Mouse (Mus musculus) hindbrain, embryonic 13.5 days (tissue): ENCODE measurements around the gene Bckdhb. TPM values are rescaled to one million over a fixed set of nuclear protein-coding genes. Genes with fewer than 3 reads are reported as not detected.
"Not testable (repeated sequence)": the region's sequence is repeated elsewhere in the genome, so short reads cannot be mapped to it uniquely, and the experiment has no call there.

Experiments
- ATAC-seq: fragments of 200-750 bp; cut with Nextera tagmentation; 2 replicates; pipeline ENCODE4 v1.8.0; 2017; ENCODE audit warnings: moderate TSS enrichment; ENCODE audit not compliant: low FRiP score
- H3K27ac ChIP-seq: fragments of 300-500 bp; sonication (generic); 2 replicates; pipeline ENCODE4 v1.5.1; 2015; ENCODE audit warnings: inconsistent platforms, mild to moderate bottlenecking, moderate library complexity
- H3K27me3 ChIP-seq: fragments of 300-500 bp; sonication (generic); 2 replicates; pipeline ENCODE4 v1.6.1; 2015; ENCODE audit warnings: mild to moderate bottlenecking, inconsistent platforms
- H3K36me3 ChIP-seq: fragments of 300-500 bp; sonication (generic); 2 replicates; pipeline ENCODE4 v1.6.1; 2015; ENCODE audit warnings: mild to moderate bottlenecking, inconsistent platforms
- H3K4me1 ChIP-seq: fragments of 300-500 bp; sonication (generic); replicated peaks from 2 replicates; pipeline ENCODE4 v1.6.1; 2015; ENCODE audit warnings: inconsistent platforms
- H3K4me2 ChIP-seq: fragments of 300-500 bp; sonication (generic); 2 replicates; pipeline ENCODE4 v1.6.1; 2015; ENCODE audit warnings: inconsistent platforms, mild to moderate bottlenecking, moderate library complexity
- H3K4me3 ChIP-seq: fragments of 300-500 bp; sonication (generic); 2 replicates; pipeline ENCODE4 v1.5.1; 2015; ENCODE audit warnings: mild to moderate bottlenecking, inconsistent platforms
- H3K9ac ChIP-seq: fragments of 300-500 bp; sonication (generic); 2 replicates; pipeline ENCODE4 v1.6.1; 2015; ENCODE audit warnings: mild to moderate bottlenecking, inconsistent platforms
- H3K9me3 ChIP-seq: fragments of 300-500 bp; sonication (generic); 2 replicates; pipeline ENCODE4 v1.6.1; 2016; ENCODE audit warnings: inconsistent platforms
- WGBS: fragments of 180-500 bp; shearing (Covaris S2); methylation state at CpG from one replicate; pipeline ENCODE4 v1.1.7; 2015; 5-methylcytosine and 5-hydroxymethylcytosine counted together
- polyA plus RNA-seq: library from polyadenylated mRNA; unstranded; fragments of >200 nt; fragmentation: Nextera tagmentation; extraction: Ambion mirVana; gene quantifications from 2 replicates; pipeline ENCODE4 v1.2.1, GENCODE M21; 2015

The Bckdhb gene
- polyA plus RNA-seq, 1 experiment from 2014 or later = 32.5 TPM

DNA sequence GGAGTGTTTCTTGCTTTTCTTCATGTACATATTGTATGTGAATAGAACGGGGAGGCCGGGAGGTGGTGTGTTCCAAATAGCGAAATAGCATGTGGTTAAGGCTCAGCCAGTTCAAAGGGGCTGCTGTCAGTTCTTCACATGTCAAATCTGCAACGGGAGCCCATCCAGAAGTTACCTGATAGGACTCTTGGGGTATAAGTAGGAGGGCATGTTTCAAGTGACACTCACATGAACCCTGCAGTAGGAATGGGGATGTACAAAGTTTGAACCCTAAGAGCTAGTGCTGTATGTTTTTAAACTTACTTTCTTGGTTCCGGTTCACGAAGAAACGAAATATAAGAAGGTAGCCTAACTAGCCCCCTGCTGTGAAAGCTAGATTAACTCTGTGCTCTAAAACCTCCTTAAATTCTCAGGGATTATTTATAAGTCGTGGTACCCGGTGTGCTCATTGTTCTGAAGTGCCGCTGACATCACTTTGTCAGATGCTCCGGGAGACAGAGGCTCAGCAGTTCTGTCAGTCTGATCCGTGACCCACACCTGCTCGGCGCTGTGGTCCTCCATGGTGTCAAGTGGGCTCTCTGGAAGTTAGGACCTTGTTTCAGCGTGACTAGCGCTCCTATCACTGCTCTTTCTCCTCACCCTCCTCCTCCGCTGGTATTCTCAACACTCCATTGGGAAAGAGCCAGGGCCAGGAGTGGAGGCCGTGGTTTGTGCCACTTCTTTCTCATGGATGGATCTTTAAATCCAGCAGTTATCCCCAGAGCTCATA, 126.1 kb downstream of the Bckdhb start:
- Histone ChIP-seq H3K27me3 (no peaks in the 10 kb centered on the region), H3K9ac (no peak overlapping the region), H3K27ac (no peak overlapping the region), H3K4me3 (no peak overlapping the region), H3K4me2 (no peak overlapping the region), H3K4me1 (peaks cover 15% of the 10 kb centered on the region), H3K9me3 (no peaks in the 10 kb centered on the region), H3K36me3 (no peaks in the 10 kb centered on the region)
- WGBS = 82% methylated on average over 18 of the region's 18 CpGs
- ATAC-seq = no peak

DNA sequence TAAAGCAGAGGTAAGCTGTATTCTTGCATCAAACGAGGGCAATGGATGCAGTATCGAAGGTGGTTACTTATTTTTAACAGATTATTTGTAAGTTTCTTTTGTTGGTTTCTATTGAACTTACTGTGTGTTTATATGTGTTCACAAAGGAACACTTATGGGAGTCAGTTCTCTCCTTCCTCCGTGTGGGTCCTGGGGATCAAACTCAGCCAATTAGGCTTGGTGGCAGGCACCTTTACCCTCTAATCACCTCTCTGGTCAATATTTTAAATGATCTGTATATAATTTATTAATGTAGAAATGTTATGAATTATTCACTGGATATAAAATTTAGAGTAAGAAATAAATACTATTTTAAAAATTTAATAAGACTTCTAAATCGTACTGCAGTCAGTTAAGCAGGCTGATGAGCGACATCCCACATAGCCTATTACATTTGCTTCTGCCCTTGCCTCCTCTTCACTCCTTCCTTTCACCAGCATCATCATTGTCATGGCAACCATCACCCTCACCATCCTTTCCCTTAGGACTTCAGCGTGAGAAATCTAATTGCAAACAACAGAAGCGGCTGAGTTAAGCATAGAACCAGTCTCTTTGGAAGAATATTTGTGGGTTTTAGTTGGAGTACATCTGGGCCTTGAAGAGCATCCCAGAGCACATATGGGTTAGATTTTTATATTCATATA, 130.3 kb downstream of the Bckdhb start:
- Histone ChIP-seq H3K27ac (no peak overlapping the region), H3K9ac (no peak overlapping the region), H3K36me3 (no peaks in the 10 kb centered on the region), H3K9me3 (no peaks in the 10 kb centered on the region), H3K4me2 (no peak overlapping the region), H3K4me1 (peaks cover 8% of the 10 kb centered on the region), H3K4me3 (no peak overlapping the region), H3K27me3 (no peaks in the 10 kb centered on the region)
- 67% methylated on average over 7 of the region's 7 CpGs for WGBS
- ATAC-seq = peak; percentile 49

DNA sequence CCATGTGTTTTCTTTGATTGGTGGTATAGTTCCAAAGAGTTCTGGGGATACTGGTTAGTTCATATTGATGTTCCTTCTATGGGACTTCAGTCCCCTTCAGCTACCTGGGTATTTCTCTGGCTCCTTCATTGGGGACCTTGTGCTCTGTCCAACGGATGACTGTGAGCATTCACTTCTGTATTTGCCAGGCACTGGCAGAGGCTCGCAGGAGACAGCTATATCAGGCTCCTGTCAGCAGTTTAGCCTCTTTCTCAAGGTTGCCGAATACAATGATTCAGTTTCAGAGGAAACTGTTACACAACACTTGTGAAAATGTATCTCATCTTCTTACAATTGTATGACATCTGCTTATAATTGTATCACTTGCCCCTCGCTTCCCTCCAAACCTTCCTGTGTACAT, 135.8 kb downstream of the Bckdhb start:
- H3K27ac ChIP-seq, H3K9me3 ChIP-seq, H3K4me3 ChIP-seq, H3K36me3 ChIP-seq, H3K4me1 ChIP-seq, H3K4me2 ChIP-seq, H3K9ac ChIP-seq, H3K27me3 ChIP-seq, ATAC-seq: not testable (repeated sequence)
- 91% methylated on average over 4 of the region's 4 CpGs for WGBS

DNA sequence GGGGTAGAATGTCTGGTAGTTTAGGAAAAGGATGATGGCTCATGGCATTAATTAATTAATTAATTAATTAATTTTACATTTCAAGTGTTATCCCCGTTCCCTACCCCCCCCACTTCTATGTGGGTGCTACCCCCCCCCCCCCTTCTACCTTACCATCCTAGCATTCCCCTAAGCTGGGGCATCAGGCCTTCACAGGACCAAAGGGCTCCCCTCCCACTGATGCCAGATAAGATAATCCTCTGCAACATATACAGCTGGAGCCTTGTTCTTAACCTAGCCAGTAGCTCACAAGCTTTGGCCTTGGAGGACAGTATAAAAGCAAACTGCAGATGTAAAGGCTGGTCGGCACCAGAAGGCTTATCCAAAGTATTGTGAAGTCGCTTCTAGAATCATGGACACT, 138.7 kb downstream of the Bckdhb start:
- no peak overlapping the region for H3K4me3 ChIP-seq
- ATAC-seq = no peak
- no peaks in the 10 kb centered on the region for H3K4me1 ChIP-seq
- 92% methylated on average over 3 of the region's 3 CpGs for WGBS
- H3K9me3 ChIP-seq = no peaks in the 10 kb centered on the region
- no peak overlapping the region for H3K4me2 ChIP-seq
- H3K36me3 ChIP-seq = no peaks in the 10 kb centered on the region
- H3K27me3 ChIP-seq = no peaks in the 10 kb centered on the region
- no peak overlapping the region for H3K9ac ChIP-seq
- no peak overlapping the region for H3K27ac ChIP-seq

DNA sequence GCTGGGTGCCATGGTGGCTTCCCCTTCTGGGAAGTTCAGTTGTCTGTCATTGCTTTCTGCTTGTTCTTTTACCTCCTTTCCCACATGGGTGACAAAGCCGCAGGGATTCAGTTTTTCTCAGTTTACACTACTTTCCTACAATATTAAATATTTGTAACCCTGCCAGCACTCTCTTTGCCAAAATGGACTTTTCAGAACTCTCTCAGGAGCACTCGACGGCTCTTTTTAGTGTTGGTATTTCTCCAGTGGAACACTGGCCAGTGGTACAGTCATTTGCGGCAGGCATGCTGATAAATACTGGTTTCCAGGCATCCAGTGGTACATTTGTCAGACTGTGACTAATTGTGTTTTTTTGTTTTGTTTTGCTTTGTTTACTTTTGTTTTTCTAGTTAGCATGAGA, 139.2 kb downstream of the Bckdhb start:
- WGBS = 83% methylated on average over 4 of the region's 4 CpGs
- no peaks in the 10 kb centered on the region for H3K9me3 ChIP-seq
- no peaks in the 10 kb centered on the region for H3K36me3 ChIP-seq
- H3K4me2 ChIP-seq = no peak overlapping the region
- no peak for ATAC-seq
- no peaks in the 10 kb centered on the region for H3K27me3 ChIP-seq
- H3K4me3 ChIP-seq = no peak overlapping the region
- no peaks in the 10 kb centered on the region for H3K4me1 ChIP-seq
- H3K27ac ChIP-seq = no peak overlapping the region
- H3K9ac ChIP-seq = no peak overlapping the region

DNA sequence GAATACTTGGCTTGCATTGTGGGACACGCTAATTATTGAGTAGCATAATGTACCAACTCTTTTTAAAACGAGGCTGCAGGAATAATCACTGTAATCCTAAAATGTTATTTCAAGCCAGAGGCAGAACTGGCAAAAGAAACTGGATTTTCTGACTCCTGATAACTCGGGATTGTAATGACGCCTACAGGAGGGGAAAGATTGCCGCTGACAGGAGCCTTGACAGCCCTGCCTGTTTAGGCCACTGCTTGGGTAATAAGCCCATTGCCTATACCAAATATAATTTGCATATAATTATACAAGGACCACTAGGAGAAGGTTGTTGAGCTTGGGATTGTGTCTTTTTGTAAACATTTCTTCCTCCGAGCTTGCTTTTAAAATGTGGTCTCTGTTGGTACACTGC, 145.3 kb downstream of the Bckdhb start:
- no peak for ATAC-seq
- H3K27me3 ChIP-seq = no peaks in the 10 kb centered on the region
- no peak overlapping the region for H3K4me3 ChIP-seq
- H3K4me2 ChIP-seq = no peak overlapping the region
- H3K9ac ChIP-seq = no peak overlapping the region
- no peaks in the 10 kb centered on the region for H3K4me1 ChIP-seq
- no peaks in the 10 kb centered on the region for H3K36me3 ChIP-seq
- WGBS = 70% methylated on average over 6 of the region's 6 CpGs
- no peak overlapping the region for H3K27ac ChIP-seq
- H3K9me3 ChIP-seq = no peaks in the 10 kb centered on the region

DNA sequence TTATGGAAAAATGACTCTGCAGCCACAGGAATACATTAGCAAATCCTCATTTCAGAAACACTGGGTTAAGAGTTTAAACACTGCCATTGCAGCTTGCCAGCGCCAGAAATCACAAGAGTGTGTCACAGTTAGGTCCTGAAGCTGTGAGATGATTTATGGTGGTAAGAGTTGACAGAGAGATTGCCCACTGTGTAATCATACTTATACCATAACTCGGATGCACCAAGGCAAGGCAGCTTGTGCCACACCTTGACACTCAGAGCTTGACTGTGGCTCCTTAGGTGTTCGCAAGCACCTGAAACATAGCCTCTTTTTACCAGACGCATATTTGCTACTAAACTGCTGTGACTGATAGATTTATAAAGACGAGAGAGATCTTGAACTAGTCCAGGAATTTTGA, 145.8 kb downstream of the Bckdhb start:
- WGBS = 81% methylated on average over 5 of the region's 5 CpGs
- H3K9me3 ChIP-seq = no peaks in the 10 kb centered on the region
- H3K4me1 ChIP-seq = no peaks in the 10 kb centered on the region
- H3K9ac ChIP-seq = no peak overlapping the region
- H3K27me3 ChIP-seq = no peaks in the 10 kb centered on the region
- ATAC-seq = no peak
- no peaks in the 10 kb centered on the region for H3K36me3 ChIP-seq
- H3K4me2 ChIP-seq = no peak overlapping the region
- no peak overlapping the region for H3K27ac ChIP-seq
- no peak overlapping the region for H3K4me3 ChIP-seq

DNA sequence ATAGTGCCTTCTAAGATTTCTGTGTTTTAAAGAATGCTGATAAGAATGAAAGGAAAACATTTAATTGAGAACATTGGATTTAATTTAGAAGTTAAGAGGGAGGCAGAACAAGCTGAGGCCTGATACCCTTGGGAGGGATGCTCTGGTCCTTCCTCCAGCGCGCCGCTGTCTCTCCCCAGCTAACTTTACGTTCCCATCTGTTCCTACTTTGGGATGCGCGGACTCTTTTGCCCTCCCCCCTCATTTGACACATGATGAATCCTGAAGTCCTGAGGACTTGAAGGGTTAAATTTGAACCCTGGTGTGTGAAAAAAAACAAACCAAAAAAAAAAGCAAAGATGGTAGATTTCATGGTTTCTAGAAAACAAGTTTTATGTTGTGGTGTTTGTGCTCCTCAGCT, 147.6 kb downstream of the Bckdhb start:
- 67% methylated on average over 6 of the region's 6 CpGs for WGBS
- H3K9ac ChIP-seq = no peak overlapping the region
- no peaks in the 10 kb centered on the region for H3K9me3 ChIP-seq
- no peak for ATAC-seq
- H3K27ac ChIP-seq = no peak overlapping the region
- no peaks in the 10 kb centered on the region for H3K4me1 ChIP-seq
- H3K4me3 ChIP-seq = no peak overlapping the region
- H3K36me3 ChIP-seq = no peaks in the 10 kb centered on the region
- H3K4me2 ChIP-seq = no peak overlapping the region
- no peaks in the 10 kb centered on the region for H3K27me3 ChIP-seq

DNA sequence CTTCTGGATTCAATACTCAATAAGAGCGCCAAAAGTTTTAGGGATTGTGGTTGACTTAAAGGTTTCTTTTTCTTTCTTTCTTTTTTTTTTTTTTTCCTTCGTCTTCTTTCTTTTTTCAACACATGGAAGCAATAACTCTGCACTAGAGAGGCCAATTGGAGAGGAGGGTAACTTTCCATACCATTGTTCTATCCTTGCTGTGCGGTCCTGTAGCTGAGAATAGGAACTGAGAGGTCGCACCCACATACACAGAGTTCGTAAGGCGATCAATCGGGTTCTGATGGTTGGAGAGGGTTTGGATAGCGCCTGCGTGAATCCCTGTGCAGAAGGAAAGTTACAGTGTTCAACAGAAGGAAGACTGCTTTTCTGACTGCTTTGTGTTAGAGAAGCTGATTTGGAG, 148.3 kb downstream of the Bckdhb start:
- Histone ChIP-seq H3K9me3 (no peaks in the 10 kb centered on the region), H3K4me1 (no peaks in the 10 kb centered on the region), H3K9ac (no peak overlapping the region), H3K36me3 (no peaks in the 10 kb centered on the region), H3K4me3 (no peak overlapping the region), H3K27ac (no peak overlapping the region), H3K27me3 (no peaks in the 10 kb centered on the region), H3K4me2 (no peak overlapping the region)
- ATAC-seq = no peak
- WGBS = 76% methylated on average over 9 of the region's 9 CpGs

DNA sequence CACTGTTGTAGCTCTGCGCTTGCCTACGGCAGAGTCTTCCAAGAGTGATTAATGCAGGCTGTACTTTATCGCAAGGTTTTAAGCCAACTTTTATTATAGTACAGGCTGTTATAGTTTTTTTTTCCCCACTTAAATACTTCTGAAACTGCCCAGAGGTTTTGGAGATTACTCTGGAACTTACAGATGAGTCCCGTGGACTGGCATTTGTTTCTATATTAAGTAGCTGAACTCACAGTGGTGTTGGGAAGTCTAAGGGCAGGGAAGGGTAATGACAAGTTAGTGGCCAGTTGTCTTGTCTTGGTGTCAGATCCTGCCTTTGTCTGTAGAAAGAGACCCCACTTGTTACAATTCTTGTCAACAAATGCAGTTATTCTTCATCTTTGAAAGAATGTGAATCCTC, 158.6 kb downstream of the Bckdhb start:
- H3K9ac ChIP-seq = no peak overlapping the region
- no peak overlapping the region for H3K4me2 ChIP-seq
- no peaks in the 10 kb centered on the region for H3K27me3 ChIP-seq
- no peak for ATAC-seq
- H3K4me3 ChIP-seq = no peak overlapping the region
- no peaks in the 10 kb centered on the region for H3K4me1 ChIP-seq
- no peaks in the 10 kb centered on the region for H3K9me3 ChIP-seq
- no peaks in the 10 kb centered on the region for H3K36me3 ChIP-seq
- no peak overlapping the region for H3K27ac ChIP-seq
- 85% methylated on average over 4 of the region's 4 CpGs for WGBS

DNA sequence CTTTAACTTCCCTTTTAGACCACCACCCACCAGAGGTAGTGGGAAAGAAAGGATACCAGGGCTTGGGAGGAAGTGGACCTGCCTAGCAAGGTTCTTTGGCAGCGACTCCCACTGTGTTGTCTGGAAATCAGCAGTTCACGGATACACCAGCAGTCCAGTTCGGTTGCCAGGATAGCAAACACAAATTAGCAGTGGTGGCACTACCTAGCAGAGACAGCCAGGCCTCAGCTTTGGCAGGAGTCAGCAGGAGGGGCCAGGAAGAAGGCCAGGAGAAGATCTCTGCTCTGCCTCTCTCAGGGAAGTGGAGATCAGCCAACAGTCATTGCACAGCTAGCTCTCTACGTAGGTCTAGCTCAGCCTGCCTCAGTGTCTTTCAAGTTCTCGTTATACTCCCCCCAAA, 159.7 kb downstream of the Bckdhb start:
- no peak overlapping the region for H3K4me2 ChIP-seq
- H3K27ac ChIP-seq = no peak overlapping the region
- 91% methylated on average over 5 of the region's 5 CpGs for WGBS
- no peaks in the 10 kb centered on the region for H3K9me3 ChIP-seq
- H3K36me3 ChIP-seq = no peaks in the 10 kb centered on the region
- no peaks in the 10 kb centered on the region for H3K27me3 ChIP-seq
- H3K9ac ChIP-seq = no peak overlapping the region
- no peak for ATAC-seq
- H3K4me3 ChIP-seq = no peak overlapping the region
- no peaks in the 10 kb centered on the region for H3K4me1 ChIP-seq

DNA sequence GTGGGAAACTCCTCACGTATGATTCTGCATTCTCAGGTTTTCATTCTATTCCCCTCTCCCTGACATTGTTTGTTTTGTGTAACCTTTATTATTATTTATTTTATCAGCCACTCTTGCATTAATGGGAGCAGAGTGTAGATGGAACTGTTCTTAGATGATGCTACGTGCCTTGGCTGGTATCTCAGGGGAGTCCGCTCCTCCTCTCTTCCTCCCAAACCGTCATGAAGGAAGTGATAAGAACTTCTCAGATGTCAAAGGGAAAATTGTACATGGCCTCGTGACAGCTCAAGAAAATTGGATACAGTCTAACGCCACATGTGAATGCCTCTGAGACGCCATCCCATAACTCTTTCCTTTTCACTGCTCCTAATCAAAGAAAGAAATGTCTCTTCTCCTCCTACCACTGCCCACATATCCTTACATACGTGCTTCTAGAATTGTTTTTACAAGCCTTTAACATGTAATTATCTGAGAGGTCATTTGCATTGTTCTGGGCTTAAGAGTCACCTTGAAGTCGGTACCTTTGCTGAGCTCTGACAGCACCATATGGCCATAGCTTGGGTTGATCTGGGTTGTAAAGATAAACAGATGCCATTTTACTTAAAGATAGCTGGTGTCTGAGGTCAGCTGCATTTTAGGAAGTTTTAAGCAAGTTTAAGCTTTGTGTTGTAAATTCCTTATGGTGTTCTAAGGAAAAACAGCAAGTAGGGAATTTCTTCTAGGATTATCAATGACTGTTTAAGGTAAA, 165.5 kb downstream of the Bckdhb start:
- H3K36me3 ChIP-seq = no peaks in the 10 kb centered on the region
- 0 out of 2 replicates have a peak, but pooled peaks cover 3% of the 10 kb centered on the region for H3K4me1 ChIP-seq
- ATAC-seq = no peak
- H3K9me3 ChIP-seq = no peaks in the 10 kb centered on the region
- H3K27ac ChIP-seq = no peak overlapping the region
- H3K9ac ChIP-seq = no peak overlapping the region
- H3K4me3 ChIP-seq = no peak overlapping the region
- WGBS = 77% methylated on average over 9 of the region's 9 CpGs
- H3K27me3 ChIP-seq = no peaks in the 10 kb centered on the region
- no peak overlapping the region for H3K4me2 ChIP-seq
